Mouse (Mus musculus) CD8-positive naive resting alpha-beta T cell, adult 2 months (primary cell): ENCODE data around the gene Apoc4.
A peak's percentile ranks its signal among the peaks of the same experiment; 100 is the strongest.

ENCODE experiments used
- DNase-seq, 2 experiments: peaks; one replicate each; pipeline ENCODE4 v3.0.0; 2022; ENCODE audit warnings: low read depth in 2 of 2, low spot score in 2 of 2

The Apoc4 gene

DNA sequence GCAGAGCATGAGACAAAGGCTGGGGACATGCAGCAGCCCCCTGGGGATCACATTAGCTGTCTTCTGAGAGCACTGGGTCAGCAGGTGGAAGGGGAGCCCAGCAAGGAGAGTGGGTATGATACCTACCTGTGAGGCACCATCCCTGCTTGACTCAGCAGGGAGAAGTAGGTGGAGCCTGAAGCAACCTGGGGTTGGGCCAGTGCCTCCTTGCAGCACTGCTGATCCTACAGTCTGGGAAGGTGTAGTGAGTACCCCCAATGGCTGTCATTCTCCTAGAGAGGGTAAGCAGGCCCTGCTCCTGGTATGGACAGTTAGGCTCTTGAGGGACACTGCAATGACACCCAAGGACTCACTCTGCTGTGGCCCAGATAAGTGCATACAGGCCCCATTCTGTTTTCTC lies 49.0 kb downstream of the Apoc4 start:
- no peak for DNase-seq

GRCm38 (mm10) chr7:19629361-19629734 lies 51.9 kb downstream of the Apoc4 start, which contains the start of gene Relb:
Relb (minus strand) TSS chr7:19629438.
- DNase-seq = peak; percentile 82

DNA sequence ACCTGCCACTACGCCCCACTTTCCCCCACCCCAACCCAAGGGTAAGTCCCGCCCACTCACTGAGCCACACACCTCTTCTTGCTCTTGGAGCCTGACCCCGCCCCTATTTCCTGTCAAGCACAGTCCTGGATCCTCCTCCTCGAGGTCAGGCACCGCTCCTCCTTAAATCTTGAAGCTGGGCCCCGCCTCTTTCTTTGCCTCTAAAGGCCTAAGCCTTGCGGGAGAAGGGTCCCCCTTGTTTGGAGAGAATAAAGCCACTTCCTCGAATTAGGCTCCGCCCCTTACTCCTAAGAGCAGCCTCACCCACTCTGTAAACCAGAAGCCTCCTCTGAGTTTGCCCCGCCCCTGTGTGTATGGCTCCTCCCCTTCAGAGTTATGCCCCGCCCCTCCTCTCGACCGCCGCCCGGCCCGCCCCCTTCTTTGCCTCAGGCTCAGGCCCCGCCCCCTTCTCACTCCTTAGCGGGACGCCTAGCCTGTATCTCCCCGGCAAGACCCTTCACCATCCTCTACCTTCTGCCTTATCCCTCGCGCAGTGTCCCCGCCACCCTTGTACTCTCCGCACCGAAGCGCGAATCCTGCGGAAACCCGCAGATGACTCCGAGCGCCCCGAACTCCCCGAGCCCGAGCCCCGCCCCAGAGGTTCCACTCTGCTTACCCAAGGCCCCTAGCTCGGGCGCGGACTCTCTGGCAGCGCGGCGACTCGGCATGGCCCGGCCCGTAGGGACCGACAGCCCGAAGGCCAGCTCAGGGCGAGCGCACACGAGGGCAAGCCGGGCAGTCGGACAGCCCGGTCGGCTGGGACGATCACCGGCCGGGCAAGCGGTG lies 52.5 kb downstream of the Apoc4 start:
- peak; percentile 95 to 97 for DNase-seq

DNA sequence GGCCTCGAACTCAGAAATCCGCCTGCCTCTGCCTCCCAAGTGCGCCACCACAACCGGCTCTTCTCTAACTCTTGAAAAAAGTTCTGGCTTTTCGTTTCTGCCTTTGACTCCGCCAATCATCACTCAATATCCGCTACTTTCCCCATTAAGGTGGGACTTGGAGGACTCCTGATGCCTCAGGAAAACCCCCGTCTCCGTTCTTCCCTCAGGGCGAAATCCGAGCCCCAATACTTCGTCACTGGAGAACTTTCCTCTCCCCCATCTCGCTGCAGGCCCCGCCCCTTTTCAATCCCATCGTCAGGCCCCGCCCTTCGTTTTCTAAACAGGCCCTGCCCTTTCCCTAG lies 53.1 kb downstream of the Apoc4 start:
- no peak for DNase-seq
